ENCODE assay signal across 14 mouse cellular contexts in genomic region chr7:29433725-29434124, GRCm38 (mm10).
"Had no signal": no experiment of that assay in that cellular context is flagged by ENCODE, and none has a peak within 500 bp of the region (broad histone marks: within the 10 kb centered on the region; RNA-seq: fewer than 3 reads in every experiment).

No protein-coding gene starts in this region.

- H3K4me3 ChIP-seq: kidney, embryonic 15.5 days; limb, embryonic 13.5 days; midbrain, embryonic 15.5 days; neural tube, embryonic 13.5 days had no signal

- H3K9ac ChIP-seq: kidney, embryonic 15.5 days; limb, embryonic 13.5 days; liver, embryonic 14.5 days; midbrain, embryonic 15.5 days; neural tube, embryonic 13.5 days had no signal

- H3K27ac ChIP-seq: kidney, embryonic 15.5 days; limb, embryonic 13.5 days; liver, embryonic 14.5 days; midbrain, embryonic 15.5 days; neural tube, embryonic 13.5 days had no signal

- ATAC-seq: midbrain, embryonic 15.5 days had no signal

- H3K4me2 ChIP-seq: kidney, embryonic 15.5 days; limb, embryonic 13.5 days; midbrain, embryonic 11.5 days; midbrain, embryonic 15.5 days; neural tube, embryonic 13.5 days had no signal

- H3K36me3 ChIP-seq: kidney, embryonic 15.5 days; limb, embryonic 13.5 days; midbrain, embryonic 15.5 days had no signal

- DNase-seq: kidney, adult 11 months; kidney, postnatal 14 days; lung, adult 2 months; lung, postnatal 10 days; lung, postnatal 4 days; right cerebral cortex, adult 18-20 months; right cerebral cortex, postnatal 25 days; thymus, postnatal 36 days had no signal

- H3K27me3 ChIP-seq: kidney, embryonic 15.5 days; limb, embryonic 13.5 days; midbrain, embryonic 15.5 days; neural tube, embryonic 13.5 days had no signal

- H3K9me3 ChIP-seq: kidney, embryonic 15.5 days; midbrain, embryonic 15.5 days; neural tube, embryonic 13.5 days had no signal
